Mouse (Mus musculus) forebrain, embryonic 16.5 days (tissue): ENCODE data around the gene Kank1. TPM values are rescaled to one million over a fixed set of nuclear protein-coding genes. Genes with fewer than 3 reads are reported as not detected.

Source experiments
- ATAC-seq: fragments of 200-750 bp; cut with Nextera tagmentation; 2 replicates; pipeline ENCODE4 v1.8.0; 2017; ENCODE audit warnings: mild to moderate bottlenecking, moderate library complexity
- H3K27ac ChIP-seq: fragments of 300-500 bp; sonication (generic); 2 replicates; pipeline ENCODE4 v1.5.1; 2014; ENCODE audit warnings: low read length, control low read depth
- H3K27me3 ChIP-seq: fragments of 300-500 bp; sonication (generic); replicated peaks from 2 replicates; pipeline ENCODE4 v1.6.1; 2014; ENCODE audit warnings: low read length; ENCODE audit not compliant: control insufficient read depth, insufficient read depth
- H3K36me3 ChIP-seq: fragments of 300-500 bp; sonication (generic); 2 replicates; pipeline ENCODE4 v1.6.1; 2014; ENCODE audit not compliant: control insufficient read depth, insufficient read depth
- H3K4me1 ChIP-seq: fragments of 300-500 bp; sonication (generic); replicated peaks from 2 replicates; pipeline ENCODE4 v1.6.1; 2014; ENCODE audit warnings: low read length; ENCODE audit not compliant: control insufficient read depth, insufficient read depth
- H3K4me2 ChIP-seq: fragments of 300-500 bp; sonication (generic); 2 replicates; pipeline ENCODE4 v1.6.1; 2014; ENCODE audit warnings: mild to moderate bottlenecking, low read length, control low read depth
- H3K4me3 ChIP-seq: fragments of 300-500 bp; sonication (generic); replicated peaks from 2 replicates; pipeline ENCODE4 v1.5.1; 2014; ENCODE audit warnings: mild to moderate bottlenecking, low read length, control low read depth
- H3K9ac ChIP-seq: fragments of 300-500 bp; sonication (generic); replicated peaks from 2 replicates; pipeline ENCODE4 v1.6.1; 2014; ENCODE audit warnings: low read depth, low read length, control low read depth
- H3K9me3 ChIP-seq: fragments of 300-500 bp; sonication (generic); 2 replicates; pipeline ENCODE4 v1.6.1; 2016; ENCODE audit warnings: low read length; ENCODE audit not compliant: control insufficient read depth
- WGBS: fragments of 180-500 bp; shearing (Covaris S2); extraction: QIAGEN DNeasy Blood & Tissue Kit; methylation state at CpG from one replicate; pipeline ENCODE4 v1.1.7; 2014; 5-methylcytosine and 5-hydroxymethylcytosine counted together
- polyA plus RNA-seq: library from polyadenylated mRNA; unstranded; fragments of >200 nt; fragmentation: Nextera tagmentation; extraction: Ambion mirVana; gene quantifications from 2 replicates; pipeline ENCODE4 v1.2.1, GENCODE M21; 2015

Gene Kank1
- polyA plus RNA-seq, 1 experiment from 2014 or later: 4.8 TPM

DNA sequence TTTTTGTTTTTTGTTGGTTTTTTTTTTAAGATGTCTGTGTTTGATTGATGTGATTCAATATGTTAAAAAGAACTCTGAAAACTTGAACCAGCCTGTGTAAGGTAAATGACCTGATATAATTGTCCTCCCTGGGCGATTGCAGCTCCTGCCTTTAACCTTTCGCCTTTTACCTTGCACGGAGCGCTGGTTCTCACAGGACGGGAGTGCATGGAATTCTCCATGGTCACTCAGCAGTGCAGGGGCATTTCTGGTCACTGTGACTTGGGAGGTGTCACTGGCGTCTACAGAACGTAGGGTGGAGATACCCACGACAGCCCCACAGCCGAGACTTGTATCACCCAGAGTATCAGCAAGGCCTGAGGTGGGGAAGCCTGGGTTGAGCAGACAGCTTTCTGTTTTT, 34.8 kb downstream of the Kank1 start:
- no peak for ATAC-seq
- Histone ChIP-seq H3K36me3 (no peaks in the 10 kb centered on the region), H3K9ac (no peak overlapping the region)

DNA sequence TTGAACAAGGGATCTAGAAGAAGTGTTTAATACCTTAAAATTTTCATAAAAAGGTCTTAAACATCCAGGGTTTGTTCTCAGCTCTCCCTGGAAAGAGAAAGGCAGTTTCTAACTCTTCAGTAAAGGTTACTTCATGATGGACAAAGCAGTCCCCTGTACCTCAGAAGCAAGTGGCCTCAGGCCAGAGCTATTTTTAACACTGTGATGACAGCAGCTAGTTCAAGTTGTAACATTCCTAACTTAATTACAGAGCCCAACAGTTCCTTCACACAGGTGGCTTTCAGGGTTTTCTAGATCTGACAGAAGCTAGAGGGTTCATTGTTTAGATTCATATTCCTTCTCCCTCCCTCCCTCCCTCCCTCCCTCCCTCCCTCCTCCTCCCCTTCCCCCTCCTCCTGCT, 36.4 kb downstream of the Kank1 start:
- no peak for ATAC-seq
- peaks cover 7% of the 10 kb centered on the region for H3K4me1 ChIP-seq
- no peak overlapping the region for H3K9ac ChIP-seq
- no peak overlapping the region for H3K4me3 ChIP-seq
- H3K9me3 ChIP-seq: peaks cover 3% of the 10 kb centered on the region; the same call in 1 of the 2 replicates
- no peak overlapping the region for H3K27ac ChIP-seq
- H3K36me3 ChIP-seq: no peaks in the 10 kb centered on the region
- H3K4me2 ChIP-seq: no peak overlapping the region
- H3K27me3 ChIP-seq: no peaks in the 10 kb centered on the region

More for the DNA sequence above, 34.8 kb downstream of the Kank1 start:
- H3K4me3 ChIP-seq: no peak overlapping the region
- no peak overlapping the region for H3K27ac ChIP-seq
- H3K27me3 ChIP-seq: 0 out of 2 replicates have a peak, but pooled peaks cover 4% of the 10 kb centered on the region
- H3K4me1 ChIP-seq: no peaks in the 10 kb centered on the region; the same call in 1 of the 2 replicates
- peaks cover 3% of the 10 kb centered on the region; the same call in 1 of the 2 replicates for H3K9me3 ChIP-seq
- WGBS: 58% methylated on average over 9 of the region's 9 CpGs
- no peak overlapping the region for H3K4me2 ChIP-seq

DNA sequence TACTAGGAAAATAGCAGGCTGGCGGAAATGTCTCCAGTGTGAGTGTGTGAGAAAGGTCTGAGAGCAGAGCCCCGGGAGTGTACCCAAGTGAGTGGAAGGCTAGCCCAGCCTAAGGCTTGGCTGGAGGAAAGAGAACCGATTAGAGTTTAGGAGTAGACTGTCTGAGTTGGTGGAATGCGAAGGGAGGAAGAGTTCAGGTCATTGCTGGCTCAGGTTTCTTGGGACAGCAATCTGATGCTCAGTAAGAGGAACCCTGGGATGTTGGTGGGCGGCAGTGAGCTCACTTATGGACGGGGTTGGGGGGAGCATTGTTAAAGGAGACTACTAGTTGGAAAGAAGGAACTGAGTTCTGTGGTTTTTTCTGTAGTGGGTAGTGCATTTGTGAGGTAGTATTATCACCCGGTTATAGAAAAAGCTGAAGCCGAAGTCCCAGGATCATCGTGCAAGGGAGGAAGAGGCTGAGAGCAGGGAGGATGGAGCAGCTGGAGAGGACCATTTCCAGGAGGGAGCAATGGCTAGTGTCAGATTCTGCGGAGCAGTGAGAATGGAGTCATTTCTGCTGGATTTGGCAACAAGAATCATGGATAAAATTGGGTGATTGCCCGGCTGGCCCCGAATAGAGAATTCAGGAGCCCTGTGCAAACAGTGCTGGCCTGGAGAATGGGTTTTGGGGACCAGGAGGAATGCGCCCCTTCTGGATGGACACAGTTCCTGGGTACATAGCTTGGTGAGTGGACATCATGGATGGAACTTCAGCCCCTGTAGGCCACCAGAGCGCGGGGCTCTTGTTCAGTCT, 40.0 kb downstream of the Kank1 start:
- WGBS: 89% methylated on average over 15 of the region's 15 CpGs
- Histone ChIP-seq H3K9ac (no peak overlapping the region), H3K9me3 (no peaks in the 10 kb centered on the region)

DNA sequence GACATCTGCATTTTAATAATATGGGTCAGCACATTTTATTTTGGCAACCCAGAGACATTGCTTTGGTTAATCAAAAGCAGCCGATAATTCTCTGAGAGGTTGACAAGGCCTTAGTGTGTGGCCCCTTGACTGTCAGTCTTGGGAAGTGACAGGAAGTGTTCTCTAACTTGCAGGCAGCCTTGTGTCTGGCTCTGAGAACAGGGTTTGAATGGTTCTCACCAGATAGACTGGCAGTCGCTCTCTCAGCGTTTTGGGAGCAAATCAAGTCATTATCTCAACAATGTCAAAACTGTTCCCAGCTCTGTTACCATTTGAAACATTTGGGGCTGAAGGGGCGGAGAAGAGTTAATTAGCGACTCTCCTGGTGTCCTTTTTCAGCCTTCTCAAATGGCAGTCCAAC, 41.0 kb downstream of the Kank1 start:
- Histone ChIP-seq H3K27me3 (no peaks in the 10 kb centered on the region), H3K9me3 (no peaks in the 10 kb centered on the region), H3K4me2 (no peak overlapping the region), H3K9ac (no peak overlapping the region), H3K4me3 (no peak overlapping the region), H3K36me3 (no peaks in the 10 kb centered on the region), H3K4me1 (peaks cover 7% of the 10 kb centered on the region), H3K27ac (no peak overlapping the region)
- WGBS: 10% methylated on average over 5 of the region's 5 CpGs
- peak; percentile 74 for ATAC-seq

More for the DNA sequence above, 40.0 kb downstream of the Kank1 start:
- peaks cover 7% of the 10 kb centered on the region for H3K4me1 ChIP-seq
- no peaks in the 10 kb centered on the region for H3K27me3 ChIP-seq
- H3K27ac ChIP-seq: no peak overlapping the region
- H3K36me3 ChIP-seq: no peaks in the 10 kb centered on the region
- no peak overlapping the region for H3K4me2 ChIP-seq
- H3K4me3 ChIP-seq: no peak overlapping the region
- no peak for ATAC-seq

DNA sequence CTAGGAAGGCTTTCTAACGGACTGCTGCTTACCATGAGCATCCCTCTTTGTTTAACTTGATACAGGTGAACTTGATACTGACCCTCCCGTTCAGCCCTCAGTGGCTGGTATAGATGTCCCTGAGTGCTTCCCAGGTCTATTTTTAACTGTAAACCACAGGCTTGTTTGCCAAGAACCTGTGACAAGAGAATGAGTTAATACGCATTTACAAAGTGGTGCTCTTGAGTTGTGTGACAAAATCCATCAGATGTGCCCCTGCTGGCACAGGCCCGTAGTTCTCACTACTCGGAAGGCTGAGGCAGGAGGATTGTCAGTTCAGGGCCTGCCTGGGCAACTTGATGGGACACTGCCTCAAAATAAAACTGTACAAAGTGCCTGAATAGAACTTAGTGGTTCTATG, 42.8 kb downstream of the Kank1 start:
- Histone ChIP-seq H3K4me1 (peaks cover 7% of the 10 kb centered on the region), H3K4me3 (no peak overlapping the region), H3K9me3 (no peaks in the 10 kb centered on the region), H3K4me2 (no peak overlapping the region), H3K9ac (no peak overlapping the region), H3K27ac (no peak overlapping the region), H3K27me3 (0 out of 2 replicates have a peak, but pooled peaks cover 5% of the 10 kb centered on the region), H3K36me3 (no peaks in the 10 kb centered on the region)
- ATAC-seq: no peak
- WGBS: 75% methylated on average over 5 of the region's 5 CpGs

DNA sequence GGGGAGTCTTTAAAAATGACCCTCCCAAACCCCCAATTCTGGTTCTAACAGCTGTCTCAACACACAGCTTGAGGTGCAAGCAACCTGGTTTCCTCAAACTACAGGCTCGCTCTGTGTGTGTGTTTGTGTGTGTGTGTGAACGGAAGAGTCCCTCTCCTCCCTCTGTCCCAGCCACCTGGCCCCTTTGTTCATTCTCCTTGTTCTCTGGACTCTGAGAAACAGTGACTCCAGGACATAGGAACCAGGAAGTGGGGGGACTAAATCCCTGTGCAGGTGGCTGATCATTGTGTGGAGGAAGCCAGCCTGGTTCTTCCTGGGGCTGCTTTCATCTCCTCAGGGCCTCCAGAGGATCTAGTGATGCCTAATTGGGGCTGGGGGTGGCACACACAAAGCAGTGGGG, 46.9 kb downstream of the Kank1 start:
- Histone ChIP-seq H3K4me2 (no peak overlapping the region), H3K36me3 (no peaks in the 10 kb centered on the region), H3K27ac (no peak overlapping the region), H3K27me3 (0 out of 2 replicates have a peak, but pooled peaks cover 5% of the 10 kb centered on the region), H3K4me3 (no peak overlapping the region), H3K9me3 (no peaks in the 10 kb centered on the region), H3K4me1 (peaks cover 12% of the 10 kb centered on the region), H3K9ac (no peak overlapping the region)
- 80% methylated on average over 2 of the region's 2 CpGs for WGBS
- ATAC-seq: no peak

DNA sequence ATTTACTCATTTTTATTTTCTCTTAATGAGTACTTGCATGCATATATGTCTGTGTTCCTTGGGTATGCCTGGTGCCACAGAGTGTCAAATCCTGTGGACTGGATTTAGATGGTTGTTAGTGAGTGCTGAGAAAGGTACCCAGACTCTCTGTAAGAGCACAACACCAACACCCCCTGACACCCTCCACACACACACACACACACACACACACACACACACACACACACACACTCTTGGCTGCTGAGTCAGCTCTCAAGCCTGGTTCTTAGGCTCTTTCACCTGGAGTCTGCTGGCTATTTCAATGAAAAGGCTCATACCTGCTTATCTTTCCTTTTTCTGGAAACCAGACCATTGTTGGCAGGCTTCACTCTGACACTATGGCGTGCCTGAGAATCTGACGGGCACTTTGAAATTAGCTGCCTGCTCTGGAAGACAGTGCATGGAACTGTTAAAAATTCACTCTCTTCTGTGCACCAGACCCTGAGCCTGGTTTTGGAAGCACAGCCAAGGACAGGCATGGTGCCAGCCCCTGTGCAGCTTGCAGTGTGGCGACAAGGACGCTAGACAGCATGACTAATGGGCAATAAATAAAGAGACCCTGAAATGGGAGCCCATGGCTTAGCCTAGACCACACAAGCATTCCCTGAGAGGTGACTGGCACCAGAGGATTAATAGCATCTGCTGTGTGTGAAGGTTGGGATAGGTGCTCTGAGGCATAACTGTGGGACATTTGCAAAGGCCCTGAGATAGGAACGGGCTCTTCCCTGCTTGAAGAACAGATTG, 49.2 kb downstream of the Kank1 start:
- H3K4me3 ChIP-seq: no peak overlapping the region
- peak; percentile 99 for ATAC-seq

DNA sequence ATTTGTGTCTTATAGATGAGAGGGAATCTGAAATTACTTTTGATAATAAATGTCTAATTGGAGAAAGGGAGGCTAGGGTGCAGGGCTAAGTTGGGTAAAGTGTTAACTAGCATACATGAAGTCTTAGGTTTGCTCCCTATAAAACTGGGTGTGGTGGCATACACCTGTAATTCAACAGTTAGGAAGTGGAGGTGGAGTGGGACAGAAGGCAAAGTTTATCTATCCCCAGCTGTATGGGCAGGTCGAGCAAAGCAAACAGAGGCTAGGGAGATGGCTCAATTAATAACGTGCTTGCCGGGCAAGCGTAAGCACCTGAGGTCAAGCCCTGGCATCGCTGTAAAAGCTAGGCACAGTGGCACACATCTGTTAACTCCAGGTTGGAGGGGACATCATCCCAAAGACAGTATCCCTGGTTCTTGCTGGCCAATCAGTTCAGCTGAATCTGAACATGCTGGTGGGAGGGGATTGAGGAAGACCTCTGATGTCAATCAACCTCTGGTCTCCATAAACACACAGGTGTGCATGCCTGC, 54.3 kb downstream of the Kank1 start:
- Histone ChIP-seq H3K36me3 (no peaks in the 10 kb centered on the region), H3K27me3 (no peaks in the 10 kb centered on the region), H3K4me1 (peaks cover 9% of the 10 kb centered on the region), H3K9ac (no peak overlapping the region), H3K27ac (no peak overlapping the region), H3K4me2 (no peak overlapping the region), H3K9me3 (no peaks in the 10 kb centered on the region), H3K4me3 (no peak overlapping the region)
- ATAC-seq: no peak
- 90% methylated on average over 5 of the region's 5 CpGs for WGBS

More for the DNA sequence above, 49.2 kb downstream of the Kank1 start:
- no peak overlapping the region for H3K4me2 ChIP-seq
- peaks cover 12% of the 10 kb centered on the region for H3K4me1 ChIP-seq
- 0 out of 2 replicates have a peak, but pooled peaks cover 5% of the 10 kb centered on the region for H3K27me3 ChIP-seq
- no peaks in the 10 kb centered on the region for H3K9me3 ChIP-seq
- H3K9ac ChIP-seq: no peak overlapping the region
- 14% methylated on average over 5 of the region's 5 CpGs for WGBS
- H3K36me3 ChIP-seq: no peaks in the 10 kb centered on the region
- H3K27ac ChIP-seq: no peak overlapping the region

DNA sequence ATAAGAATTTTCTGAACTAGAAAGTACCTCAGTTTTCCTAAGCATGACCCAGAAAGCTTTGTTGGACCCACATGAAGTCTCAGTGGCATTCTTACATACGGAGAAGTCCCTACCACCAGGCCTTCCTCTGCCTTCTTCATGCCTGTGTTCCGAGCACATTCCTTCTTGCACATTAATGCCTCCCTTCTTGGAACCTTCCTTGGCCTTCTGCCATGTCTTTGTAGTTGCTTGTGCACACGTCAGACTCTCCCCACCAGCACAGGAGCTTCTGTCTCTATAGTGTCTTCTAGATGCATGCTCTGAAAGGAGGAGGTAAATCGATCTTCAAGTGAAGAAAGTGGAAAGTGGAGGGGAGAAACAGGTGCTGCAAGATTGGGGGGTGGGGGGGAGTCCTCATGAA, 58.4 kb downstream of the Kank1 start:
- no peaks in the 10 kb centered on the region for H3K4me1 ChIP-seq
- H3K9ac ChIP-seq: no peak overlapping the region
- H3K9me3 ChIP-seq: no peaks in the 10 kb centered on the region
- no peaks in the 10 kb centered on the region for H3K36me3 ChIP-seq
- H3K4me2 ChIP-seq: no peak overlapping the region
- no peaks in the 10 kb centered on the region for H3K27me3 ChIP-seq
- ATAC-seq: no peak
- no peak overlapping the region for H3K27ac ChIP-seq
- WGBS: 52% methylated on average over 4 of the region's 4 CpGs
- no peak overlapping the region for H3K4me3 ChIP-seq
